Mouse (Mus musculus): Measurements from ENCODE around the gene Icam2.

Gene Icam2

DNA sequence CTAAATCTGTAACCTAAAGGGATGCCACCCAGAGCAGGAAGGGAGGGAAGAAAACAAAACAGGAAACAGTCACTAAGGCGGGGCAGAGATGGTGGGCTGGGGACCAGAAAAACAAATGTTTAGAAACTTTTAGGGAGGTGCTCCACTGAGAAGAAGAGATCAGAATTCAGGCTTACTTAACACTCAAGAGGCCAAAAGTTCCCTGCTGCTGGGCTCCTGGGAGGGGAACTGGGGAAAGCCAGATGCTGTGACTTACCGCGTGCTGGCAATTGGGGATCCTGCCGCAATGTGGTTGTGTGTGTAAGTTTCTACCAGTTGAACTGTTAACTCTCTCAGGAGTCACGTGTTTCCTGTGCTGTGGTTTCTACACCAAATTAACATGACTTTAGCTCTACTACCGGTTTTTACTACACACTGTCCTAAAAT, at the start of gene Icam2:
Gene Icam2 (minus strand): TSS at position 285 of the 426 bp plus-strand sequence.
- no peak for DNase-seq

DNA sequence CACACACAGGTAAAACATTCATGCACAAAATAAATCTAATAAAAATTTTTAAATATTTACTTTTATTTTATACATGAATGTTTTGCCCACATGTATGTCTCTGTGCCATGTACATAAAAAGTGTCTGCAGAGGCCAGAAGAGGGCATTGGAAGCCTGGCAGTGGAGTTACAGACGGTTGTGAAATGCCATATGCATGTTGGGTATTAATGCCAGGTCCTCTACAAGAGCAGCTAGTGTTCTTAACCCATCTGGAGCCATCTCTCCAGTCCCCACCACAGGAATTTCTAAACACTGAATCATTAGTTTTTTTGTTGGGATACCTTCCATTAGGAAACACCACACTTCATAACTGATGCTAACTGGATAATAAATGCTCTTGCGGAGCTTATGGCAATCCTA, 49.7 kb upstream of the Icam2 start:
- no peak for DNase-seq

- no peak for DNase-seq
Measured at GRCm38 (mm10) chr11:106437039-106437438, 49.2 kb upstream of the Icam2 start.

DNA sequence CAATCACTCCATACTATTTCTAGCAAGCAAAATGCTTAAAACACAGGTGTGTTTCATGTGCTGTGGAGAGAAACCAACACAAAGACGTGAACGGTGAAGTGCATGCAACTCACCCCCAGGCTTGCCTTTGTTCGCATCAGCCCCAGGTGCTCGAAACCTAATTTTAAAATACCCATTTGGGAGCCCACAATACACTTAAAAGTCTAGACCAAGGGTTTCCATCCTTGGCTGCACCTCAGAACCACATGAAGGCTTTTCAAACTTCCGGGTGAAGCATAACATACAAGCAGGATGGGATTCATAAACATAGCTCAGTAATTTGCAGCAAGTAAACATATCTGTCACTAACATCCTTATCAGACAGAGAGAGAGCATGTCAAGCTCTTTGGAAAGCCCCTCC, 42.5 kb upstream of the Icam2 start:
- DNase-seq: no peak

- no peak for DNase-seq
Measured at GRCm38 (mm10) chr11:106429689-106430088, 41.8 kb upstream of the Icam2 start.

GRCm38 (mm10) chr11:106428556-106428955, 40.7 kb upstream of the Icam2 start:
- DNase-seq: no peak

GRCm38 (mm10) chr11:106428106-106428505, 40.2 kb upstream of the Icam2 start:
- DNase-seq: peak; percentile 17

- DNase-seq: no peak
Measured at GRCm38 (mm10) chr11:106426447-106426846, 38.6 kb upstream of the Icam2 start.

DNA sequence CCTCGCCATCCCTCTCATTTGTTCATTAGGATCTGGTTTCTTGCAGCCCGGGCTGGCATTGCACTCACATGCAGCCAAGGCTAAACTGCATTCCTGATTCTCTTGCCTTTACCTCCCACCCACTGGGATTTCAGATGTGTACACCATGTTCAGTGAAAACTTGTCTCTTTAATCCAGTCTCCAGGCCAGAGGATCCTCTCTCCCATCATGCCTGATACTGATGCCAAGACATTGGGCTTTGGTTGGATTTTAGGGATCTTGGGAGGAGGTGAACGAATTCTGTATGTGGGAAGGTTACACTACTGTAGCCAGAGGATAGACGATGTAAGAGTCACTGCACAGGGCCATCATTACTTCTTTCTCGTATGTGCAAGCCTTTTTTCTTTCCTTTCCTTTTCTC, 37.3 kb upstream of the Icam2 start:
- no peak for DNase-seq

- no peak for DNase-seq
Measured at GRCm38 (mm10) chr11:106419262-106420102, 31.6 kb upstream of the Icam2 start.

DNA sequence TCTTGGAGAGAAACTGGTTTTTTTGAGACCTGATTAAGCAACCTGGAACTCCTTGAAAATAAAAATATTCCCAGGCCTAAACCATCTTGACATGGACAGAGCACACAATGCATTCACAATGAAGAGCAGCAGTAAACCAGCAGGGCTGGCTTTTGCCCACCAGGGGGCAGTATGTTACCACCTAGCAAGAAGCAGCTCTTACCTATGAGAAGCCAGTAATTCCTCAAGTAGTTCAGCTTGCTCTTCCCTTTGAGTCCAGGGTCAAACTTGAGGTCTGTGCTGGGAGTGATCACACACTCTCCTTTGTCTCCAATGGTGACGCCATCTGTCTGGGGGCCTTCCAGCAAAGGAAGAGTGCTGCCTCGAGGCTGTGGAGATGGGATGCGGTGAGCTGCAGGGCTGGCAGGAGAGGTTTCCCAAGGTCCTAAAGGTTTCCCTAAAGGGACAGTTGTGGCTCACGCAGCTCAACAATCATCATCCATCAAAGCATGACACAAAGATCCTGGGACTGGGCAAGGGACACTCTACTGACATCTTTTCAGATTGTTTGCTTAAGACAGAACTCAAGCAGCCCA, 30.8 kb upstream of the Icam2 start:
- DNase-seq: peak; percentile 89

DNA sequence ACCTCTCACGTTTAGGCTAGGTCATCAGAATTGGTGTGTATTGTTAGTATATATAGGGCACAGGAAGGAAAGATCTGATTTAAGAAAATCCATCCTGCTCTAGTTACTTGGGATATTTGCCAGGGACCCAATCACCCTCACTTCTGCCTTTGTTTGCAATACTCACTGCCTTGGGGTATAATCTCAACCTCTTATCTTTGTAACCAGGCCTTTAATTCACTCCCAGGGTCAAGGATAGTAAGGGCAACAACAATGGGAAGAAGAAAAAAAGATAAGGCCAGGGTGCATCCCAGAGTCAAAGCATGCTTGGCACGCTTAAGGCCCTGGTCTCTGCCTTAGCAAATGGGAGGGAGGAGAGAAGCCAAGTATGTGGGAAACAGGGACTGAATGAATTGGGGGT, 30.0 kb upstream of the Icam2 start:
- no peak for DNase-seq

DNA sequence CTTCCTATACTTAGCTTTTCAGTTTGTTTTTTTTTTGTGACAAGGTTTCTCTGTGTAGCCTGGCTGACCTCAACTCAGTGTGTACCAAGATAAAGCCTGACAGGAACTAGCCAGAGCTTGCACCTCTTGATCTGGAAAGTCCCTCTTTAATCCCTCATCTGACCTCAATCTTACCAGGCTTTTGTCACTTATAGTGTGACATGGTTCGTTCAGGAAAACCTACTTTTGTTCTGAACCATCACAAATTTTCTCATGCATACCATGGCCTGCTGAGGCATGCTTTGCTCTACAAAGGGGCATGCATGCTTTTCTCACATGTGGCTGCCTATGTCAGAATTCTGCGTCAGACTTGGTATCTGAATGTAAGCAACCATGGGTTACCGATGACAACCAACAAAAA, 28.5 kb upstream of the Icam2 start:
- no peak for DNase-seq

DNA sequence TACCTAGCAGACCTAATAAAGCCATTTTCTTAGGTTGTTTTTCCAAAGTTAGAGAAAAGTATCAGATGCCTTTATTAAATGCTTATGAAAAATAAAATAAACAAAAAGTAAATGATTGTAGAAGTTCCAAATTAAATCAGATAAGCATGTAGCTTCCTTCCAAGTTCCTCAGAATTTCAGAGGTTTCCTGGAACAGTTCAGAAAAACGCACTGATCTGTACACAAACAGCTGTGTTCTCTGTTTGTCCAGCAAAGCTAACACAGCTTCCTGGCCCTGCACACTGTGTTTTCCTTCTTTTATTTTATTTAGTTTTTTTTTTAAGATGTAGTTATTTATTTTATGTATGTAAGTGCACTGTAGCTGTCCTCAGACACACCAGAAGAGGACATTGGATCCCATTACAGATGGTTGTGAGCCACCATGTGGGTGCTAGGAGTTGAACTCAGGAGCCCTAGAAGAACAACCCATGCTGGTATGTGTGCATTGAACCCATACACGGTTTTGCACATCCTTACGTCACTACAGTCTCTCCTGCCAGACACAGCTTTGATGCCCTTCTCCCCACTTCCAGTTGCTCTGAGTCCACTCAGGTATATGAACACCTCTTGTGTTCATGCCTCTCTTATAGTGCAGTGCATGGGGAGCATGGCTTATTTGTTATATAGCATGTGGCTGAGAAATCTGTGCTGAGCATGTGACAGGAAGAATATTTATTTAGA, 24.9 kb upstream of the Icam2 start:
- no peak for DNase-seq

- DNase-seq: no peak
Measured at GRCm38 (mm10) chr11:106411157-106411556, 23.3 kb upstream of the Icam2 start.

DNA sequence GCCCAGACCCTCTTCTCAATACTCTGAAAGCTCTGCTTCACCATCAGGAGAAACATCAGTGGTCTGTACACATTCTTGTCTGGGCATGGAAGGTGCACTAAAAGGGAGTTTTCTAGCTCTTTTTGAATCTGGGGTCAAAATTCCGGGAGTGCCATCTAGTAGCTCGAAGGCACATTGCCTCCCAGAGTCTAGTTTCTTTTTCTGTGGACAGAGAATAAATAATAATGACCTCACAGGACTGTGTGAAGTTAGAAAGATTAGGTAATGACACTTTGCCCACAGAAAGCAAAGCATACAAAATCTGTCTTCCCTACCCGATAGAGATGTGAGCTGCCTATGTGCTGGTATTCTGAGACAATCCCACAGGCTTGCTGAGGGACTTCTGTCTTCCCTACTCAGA, 22.6 kb upstream of the Icam2 start:
- DNase-seq: no peak

DNA sequence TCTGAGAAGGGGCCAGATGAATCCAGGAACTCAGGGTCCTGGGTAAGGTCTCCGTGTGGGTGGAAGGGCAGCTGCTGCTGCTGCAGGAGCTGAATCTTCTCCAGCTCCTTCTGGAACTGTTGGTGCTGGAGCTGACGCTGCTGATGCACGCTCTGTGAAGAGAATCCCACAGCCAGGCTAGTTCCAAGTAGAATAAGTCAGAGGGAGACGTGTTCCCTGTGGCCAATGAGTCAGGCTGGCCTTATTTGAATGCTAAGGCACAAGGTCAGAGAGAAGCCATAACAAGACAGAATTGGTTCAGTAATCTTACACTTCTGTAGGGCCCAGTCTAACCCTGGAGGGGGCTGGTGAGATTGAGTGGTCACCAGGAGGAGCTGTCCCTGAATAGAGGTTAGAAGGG, 22.1 kb upstream of the Icam2 start:
- DNase-seq: no peak

DNA sequence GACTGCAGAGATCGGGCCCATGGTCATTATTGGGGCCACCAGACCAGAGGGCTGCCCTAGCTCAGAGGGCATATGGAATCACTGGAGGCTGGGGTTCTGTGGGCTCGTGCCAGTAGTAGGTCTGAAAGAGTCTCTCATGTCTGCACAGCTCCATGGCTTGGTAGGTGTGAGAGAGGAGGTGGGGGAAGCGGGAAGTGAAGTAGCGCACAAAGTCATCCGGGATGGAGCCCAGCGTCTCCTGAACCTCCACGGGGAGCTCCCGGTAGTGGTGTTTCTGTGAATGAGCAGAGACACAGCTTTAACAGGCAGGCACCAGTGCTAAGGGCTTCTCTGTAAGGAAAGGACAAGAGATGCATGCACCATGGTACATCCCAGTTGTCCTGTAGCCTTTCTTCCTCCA, 10.6 kb upstream of the Icam2 start:
- DNase-seq: no peak

- no peak for DNase-seq
Measured at GRCm38 (mm10) chr11:106397656-106398055, 9.8 kb upstream of the Icam2 start.

DNA sequence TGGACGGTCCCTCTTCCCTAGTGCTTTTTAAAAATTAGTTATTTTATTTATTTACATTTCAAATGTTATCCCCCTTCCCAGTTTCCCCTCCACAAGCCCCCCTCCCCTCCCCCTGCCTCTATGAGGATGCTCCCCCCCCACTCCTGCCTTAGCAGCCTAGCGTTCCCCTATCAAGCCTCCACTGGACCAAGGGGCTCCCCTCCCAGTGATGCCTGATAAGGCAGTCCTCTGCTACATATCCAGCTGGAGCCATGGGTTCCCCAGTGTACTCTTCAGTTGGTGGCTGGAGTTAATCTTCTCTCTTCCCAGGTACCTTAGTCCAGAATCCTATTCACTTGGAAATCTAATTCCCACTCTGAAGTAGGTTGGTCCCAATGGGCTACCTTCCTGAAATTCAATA, 6.2 kb upstream of the Icam2 start:
- peak; percentile 53 for DNase-seq

DNA sequence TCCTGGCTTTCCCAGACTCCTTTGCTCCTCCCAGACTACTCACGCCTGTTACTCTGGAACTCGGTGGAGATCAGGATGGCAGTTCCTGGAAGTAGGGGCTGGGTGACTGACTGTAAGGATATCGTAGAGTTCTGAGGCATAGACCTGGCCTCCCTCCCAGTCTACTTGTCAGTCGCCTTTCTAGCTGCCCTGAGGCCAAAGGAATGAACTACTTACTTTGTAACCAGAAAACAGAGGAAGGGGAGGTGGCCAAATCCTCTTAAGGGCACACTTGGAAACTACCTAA, 5.4 kb upstream of the Icam2 start:
- no peak for DNase-seq

DNA sequence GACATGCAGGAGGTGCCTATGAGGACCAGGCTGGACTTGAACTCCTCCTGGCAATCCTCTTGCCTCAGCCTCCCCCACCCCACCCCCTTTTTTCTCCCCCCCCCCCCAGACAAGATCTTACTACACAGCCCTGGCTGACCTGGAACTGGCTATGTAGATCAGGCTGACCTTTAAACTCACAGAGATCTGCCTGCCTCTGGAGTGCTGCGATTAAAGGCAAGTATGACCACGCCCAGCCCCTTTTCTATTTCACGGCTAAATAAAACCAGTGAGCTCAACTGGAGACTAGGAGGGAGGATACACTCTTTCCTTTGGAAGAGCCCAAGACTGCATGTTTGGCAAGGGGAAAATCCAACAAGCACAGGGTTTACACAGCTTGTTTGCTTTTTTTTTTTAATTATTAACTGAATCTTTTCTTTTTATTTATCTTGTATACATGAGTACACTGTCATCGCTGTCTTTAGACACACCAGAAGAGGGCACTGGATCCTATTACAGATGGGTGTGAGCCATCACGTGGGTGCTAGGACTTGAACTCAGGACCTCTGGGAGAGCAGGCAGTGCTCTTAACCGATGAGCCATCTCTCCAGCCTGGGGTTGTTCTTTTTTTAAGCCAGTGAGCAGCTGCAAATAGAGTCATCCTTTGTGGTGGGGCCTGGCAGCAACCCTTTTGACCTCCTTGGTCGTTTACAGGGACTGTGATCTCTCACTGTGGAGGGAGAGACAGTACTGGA, 4.9 kb upstream of the Icam2 start:
- DNase-seq: peak; percentile 72

- peak; percentile 74 for DNase-seq
Measured at GRCm38 (mm10) chr11:106391546-106392188, 3.8 kb upstream of the Icam2 start.

Measured in liver (tissue).